Mouse (Mus musculus) embryonic facial prominence, embryonic 14.5 days (tissue): ENCODE measurements at regions not wholly inside any gene's neighbourhood (a gene's known extent, or its start where the extent isn't known, plus 50 kb on each side); places are given as distances from the start of the nearest gene placed in this dataset.
A peak's percentile ranks its signal among the peaks of the same experiment; 100 is the strongest.

Source experiments
- ATAC-seq: fragments of 200-750 bp; cut with Nextera tagmentation; 2 replicates; pipeline ENCODE4 v1.8.0; 2017; ENCODE audit warnings: low read depth, moderate number of reproducible peaks, moderate TSS enrichment
- DNase-seq: peaks from one replicate; pipeline ENCODE4 v3.0.0-alpha.2; 2015; ENCODE audit warnings: low spot score
- H3K27ac ChIP-seq: fragments of 300-500 bp; sonication (generic); replicated peaks from 2 replicates; pipeline ENCODE4 v1.5.1; 2014; ENCODE audit warnings: low read depth, mild to moderate bottlenecking, low read length, moderate library complexity
- H3K27me3 ChIP-seq: fragments of 300-500 bp; sonication (generic); replicated peaks from 2 replicates; pipeline ENCODE4 v1.6.1; 2014; ENCODE audit warnings: low read length; ENCODE audit not compliant: control insufficient read depth, insufficient read depth
- H3K36me3 ChIP-seq: fragments of 300-500 bp; sonication (generic); 2 replicates; pipeline ENCODE4 v1.6.1; 2014; ENCODE audit warnings: low read length, mixed read lengths; ENCODE audit not compliant: control insufficient read depth, insufficient read depth
- H3K4me1 ChIP-seq: fragments of 300-500 bp; sonication (generic); 2 replicates; pipeline ENCODE4 v1.6.1; 2014; ENCODE audit warnings: antibody characterized with exemption, low read length; ENCODE audit not compliant: control insufficient read depth, insufficient read depth
- H3K4me2 ChIP-seq: fragments of 300-500 bp; sonication (generic); 2 replicates; pipeline ENCODE4 v1.6.1; 2014; ENCODE audit warnings: low read depth, mild to moderate bottlenecking, low read length, moderate library complexity, mixed read lengths
- H3K4me3 ChIP-seq: fragments of 300-500 bp; sonication (generic); 2 replicates; pipeline ENCODE4 v1.5.1; 2014; ENCODE audit warnings: low read depth, mild to moderate bottlenecking, low read length
- H3K9ac ChIP-seq: fragments of 300-500 bp; sonication (generic); 2 replicates; pipeline ENCODE4 v1.6.1; 2014; ENCODE audit warnings: low read depth, mild to moderate bottlenecking, low read length, moderate library complexity, mixed read lengths
- H3K9me3 ChIP-seq: fragments of 300-500 bp; sonication (generic); 2 replicates; pipeline ENCODE4 v1.6.1; 2016; ENCODE audit warnings: low read length; ENCODE audit not compliant: control insufficient read depth
- WGBS: fragments of 180-500 bp; shearing (Covaris S2); extraction: QIAGEN DNeasy Blood & Tissue Kit; methylation state at CpG from one replicate; pipeline ENCODE4 v1.1.7; 2014; 5-methylcytosine and 5-hydroxymethylcytosine counted together

DNA sequence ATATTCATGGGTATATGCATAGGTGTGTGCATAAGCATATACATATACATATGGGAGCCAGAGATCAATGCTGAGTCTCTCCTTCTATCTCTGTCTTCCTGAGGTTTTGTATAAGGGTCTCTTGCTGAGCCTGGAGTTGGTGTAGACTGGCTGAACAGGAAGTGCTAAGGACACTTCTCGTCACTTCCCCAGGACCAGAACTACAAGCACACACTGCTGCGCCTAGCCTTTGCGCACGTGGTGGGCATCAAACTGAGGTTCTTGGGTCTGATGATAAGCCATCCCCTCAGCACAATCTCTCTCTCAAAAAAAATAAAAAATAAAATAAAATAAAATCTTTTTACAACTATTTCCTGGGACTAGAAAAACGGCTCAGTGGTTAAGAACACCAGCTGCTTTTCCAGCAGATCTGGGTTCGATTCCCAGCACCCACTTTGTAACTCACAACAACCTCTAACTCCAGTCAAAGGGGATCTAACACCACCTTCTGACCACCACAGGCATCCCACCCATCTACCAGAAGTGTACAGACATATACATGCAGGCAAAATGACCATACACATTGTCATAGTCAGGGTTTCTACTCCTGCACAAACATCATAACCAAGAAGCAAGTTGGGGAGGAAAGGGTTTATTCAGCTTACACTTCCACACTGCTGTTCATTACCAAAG lies 55.1 kb upstream of the Cpm start:
- ATAC-seq (no peak), DNase-seq (no peak)
- Histone ChIP-seq H3K4me3 (no peak overlapping the region), H3K9me3 (no peaks in the 10 kb centered on the region), H3K4me2 (no peak overlapping the region), H3K4me1 (peaks cover 20% of the 10 kb centered on the region), H3K9ac (no peak overlapping the region), H3K27ac (no peak overlapping the region), H3K27me3 (peaks cover 17% of the 10 kb centered on the region), H3K36me3 (no peaks in the 10 kb centered on the region)
- WGBS: 95% methylated on average over 6 of the region's 6 CpGs

- 89% methylated on average over 3 of the region's 3 CpGs for WGBS
- H3K9me3 ChIP-seq: no peaks in the 10 kb centered on the region
- H3K27ac ChIP-seq: no peak overlapping the region
- no peak overlapping the region for H3K9ac ChIP-seq
- H3K27me3 ChIP-seq: peaks cover 17% of the 10 kb centered on the region
- H3K36me3 ChIP-seq: no peaks in the 10 kb centered on the region
- ATAC-seq (no peak), DNase-seq (no peak)
- no peak overlapping the region for H3K4me2 ChIP-seq
- H3K4me3 ChIP-seq: no peak overlapping the region
- H3K4me1 ChIP-seq: peaks cover 20% of the 10 kb centered on the region
Observed at GRCm38 (mm10) chr10:117573596-117573850, 55.8 kb upstream of the Cpm start.

GRCm38 (mm10) chr10:117572746-117573595 lies 56.3 kb upstream of the Cpm start:
- no peaks in the 10 kb centered on the region for H3K36me3 ChIP-seq
- peaks cover 20% of the 10 kb centered on the region for H3K4me1 ChIP-seq
- ATAC-seq (no peak), DNase-seq (no peak)
- no peak overlapping the region for H3K9ac ChIP-seq
- no peak overlapping the region for H3K27ac ChIP-seq
- WGBS: 53% methylated on average over 13 of the region's 13 CpGs
- peaks cover 17% of the 10 kb centered on the region for H3K27me3 ChIP-seq
- no peak overlapping the region for H3K4me3 ChIP-seq
- H3K4me2 ChIP-seq: no peak overlapping the region
- H3K9me3 ChIP-seq: no peaks in the 10 kb centered on the region

- H3K9me3 ChIP-seq: no peaks in the 10 kb centered on the region
- DNase-seq (no peak), ATAC-seq (no peak)
- WGBS: 12% methylated on average over 9 of the region's 9 CpGs
- no peak overlapping the region for H3K9ac ChIP-seq
- no peaks in the 10 kb centered on the region for H3K36me3 ChIP-seq
- no peak overlapping the region for H3K27ac ChIP-seq
- H3K4me2 ChIP-seq: peak overlapping the region; percentile 57
- H3K27me3 ChIP-seq: peaks cover 17% of the 10 kb centered on the region
- H3K4me3 ChIP-seq: peak overlapping the region; percentile 31
- H3K4me1 ChIP-seq: peaks cover 20% of the 10 kb centered on the region
Observed at GRCm38 (mm10) chr10:117571891-117572573, 57.3 kb upstream of the Cpm start.

DNA sequence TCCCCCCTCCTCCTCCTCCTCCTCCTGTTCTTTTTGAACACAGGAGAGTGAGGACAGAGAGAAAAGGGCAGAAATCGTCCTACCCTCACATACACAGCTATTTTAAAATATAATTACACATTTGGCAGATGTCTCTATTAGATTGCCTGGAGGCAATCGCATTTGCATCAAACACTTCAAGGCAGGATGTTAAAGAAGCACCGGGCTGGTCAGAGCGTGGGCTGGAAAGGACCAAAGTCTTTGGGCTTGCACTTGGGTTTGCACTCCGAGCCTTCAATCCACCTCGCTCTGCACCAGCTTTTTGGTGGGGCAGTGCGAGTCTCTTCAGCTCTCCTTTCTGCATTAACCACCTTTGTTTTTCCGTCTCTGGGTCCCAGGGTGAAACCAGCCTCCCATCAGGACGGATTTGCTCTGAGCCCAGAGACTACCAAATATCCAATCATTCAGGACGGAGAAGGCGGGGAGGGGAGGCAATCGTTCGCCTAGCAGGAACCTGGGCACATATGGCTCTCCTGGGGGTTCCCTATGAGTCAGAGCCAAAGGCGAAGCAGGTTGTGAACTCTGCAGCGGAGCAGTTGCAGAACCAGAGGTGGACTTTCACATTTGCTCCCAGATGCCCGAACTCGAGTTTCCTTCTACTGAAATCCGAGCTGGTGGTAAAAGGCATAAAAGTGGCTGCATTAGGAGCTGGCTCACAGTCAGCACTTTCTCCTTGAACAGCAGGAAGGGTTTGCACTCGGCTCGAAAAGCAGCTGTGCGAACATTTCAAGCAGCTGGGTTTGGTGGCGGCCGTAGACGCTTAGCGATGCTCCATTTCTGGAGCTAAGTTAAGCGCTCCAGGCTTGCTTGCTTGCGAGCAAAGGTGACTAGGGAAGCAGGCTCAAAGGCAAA lies 58.1 kb upstream of the Cpm start:
- DNase-seq (peak; percentile 95), ATAC-seq (peak; percentile 67; the same call in 1 of the 2 replicates)
- WGBS: under 1% methylated on average over 27 of the region's 27 CpGs
- Histone ChIP-seq H3K27ac (no peak overlapping the region), H3K9me3 (no peaks in the 10 kb centered on the region), H3K36me3 (no peaks in the 10 kb centered on the region), H3K4me1 (peaks cover 20% of the 10 kb centered on the region), H3K27me3 (peaks cover 17% of the 10 kb centered on the region), H3K9ac (no peak overlapping the region), H3K4me3 (peak overlapping the region; percentile 31), H3K4me2 (peak overlapping the region; percentile 57)

GRCm38 (mm10) chr10:117570091-117570970 lies 59.0 kb upstream of the Cpm start:
- peaks cover 17% of the 10 kb centered on the region for H3K27me3 ChIP-seq
- H3K4me3 ChIP-seq: no peak overlapping the region; the same call in 1 of the 2 replicates
- WGBS: 55% methylated on average over 8 of the region's 8 CpGs
- H3K9me3 ChIP-seq: no peaks in the 10 kb centered on the region
- no peak overlapping the region for H3K9ac ChIP-seq
- ATAC-seq: no peak
- no peak for DNase-seq
- H3K4me1 ChIP-seq: peaks cover 20% of the 10 kb centered on the region
- peak overlapping the region; percentile 57 for H3K4me2 ChIP-seq
- H3K27ac ChIP-seq: no peak overlapping the region
- no peaks in the 10 kb centered on the region for H3K36me3 ChIP-seq

GRCm38 (mm10) chr10:117569301-117570079 lies 59.8 kb upstream of the Cpm start:
- Histone ChIP-seq H3K4me1 (peaks cover 20% of the 10 kb centered on the region), H3K4me3 (no peak overlapping the region), H3K27me3 (peaks cover 17% of the 10 kb centered on the region), H3K27ac (no peak overlapping the region), H3K4me2 (no peak overlapping the region), H3K36me3 (no peaks in the 10 kb centered on the region), H3K9me3 (no peaks in the 10 kb centered on the region), H3K9ac (no peak overlapping the region)
- 79% methylated on average over 11 of the region's 11 CpGs for WGBS
- no peak for ATAC-seq
- no peak for DNase-seq
